Mouse (Mus musculus): ENCODE data around the gene Lrrc8d. TPM values are rescaled to one million over a fixed set of nuclear protein-coding genes. Genes with fewer than 3 reads are reported as not detected.

Gene Lrrc8d
- polyA plus RNA-seq, 1 experiment from 2014 or later: 8.9 TPM

- Histone ChIP-seq H3K4me1 (ENCODE audit: control insufficient read depth, insufficient read depth, low read length) (peaks cover 16% of the 10 kb centered on the region), H3K9me3 (ENCODE audit: control insufficient read depth, low read length) (no peaks in the 10 kb centered on the region), H3K4me3 (ENCODE audit: low read length) (no peak overlapping the region), H3K4me2 (ENCODE audit: low read depth, low read length) (no peak overlapping the region), H3K9ac (ENCODE audit: low read depth, low read length) (no peak overlapping the region), H3K27me3 (replicated peaks; ENCODE audit: control insufficient read depth, insufficient read depth, low read length) (no peaks in the 10 kb centered on the region), H3K27ac (ENCODE audit: low read length) (no peak overlapping the region), H3K36me3 (ENCODE audit: control insufficient read depth, insufficient read depth, low read length) (no peaks in the 10 kb centered on the region)
- ATAC-seq: no peak
- WGBS: 82% methylated on average over 5 of the region's 5 CpGs
These were observed 127.2 kb downstream of the Lrrc8d start for GRCm38 (mm10) chr5:105826916-105827510.

GRCm38 (mm10) chr5:105828050-105828449 is 128.3 kb downstream of the Lrrc8d start:
- H3K4me1 ChIP-seq (ENCODE audit: control insufficient read depth, insufficient read depth, low read length): peaks cover 16% of the 10 kb centered on the region
- 94% methylated on average over 3 of the region's 3 CpGs for WGBS
- H3K4me3 ChIP-seq (ENCODE audit: low read length): no peak overlapping the region
- no peak for ATAC-seq
- no peak overlapping the region for H3K27ac ChIP-seq (ENCODE audit: low read length)
- H3K9ac ChIP-seq (ENCODE audit: low read depth, low read length): no peak overlapping the region
- H3K27me3 ChIP-seq (replicated peaks; ENCODE audit: control insufficient read depth, insufficient read depth, low read length): no peaks in the 10 kb centered on the region
- no peak overlapping the region for H3K4me2 ChIP-seq (ENCODE audit: low read depth, low read length)
- H3K36me3 ChIP-seq (ENCODE audit: control insufficient read depth, insufficient read depth, low read length): no peaks in the 10 kb centered on the region
- H3K9me3 ChIP-seq (ENCODE audit: control insufficient read depth, low read length): no peaks in the 10 kb centered on the region

GRCm38 (mm10) chr5:105829008-105829586 is 129.3 kb downstream of the Lrrc8d start:
- no peaks in the 10 kb centered on the region for H3K27me3 ChIP-seq (replicated peaks; ENCODE audit: control insufficient read depth, insufficient read depth, low read length)
- 26% methylated on average over 7 of the region's 7 CpGs for WGBS
- no peaks in the 10 kb centered on the region for H3K9me3 ChIP-seq (ENCODE audit: control insufficient read depth, low read length)
- peaks cover 16% of the 10 kb centered on the region for H3K4me1 ChIP-seq (ENCODE audit: control insufficient read depth, insufficient read depth, low read length)
- H3K27ac ChIP-seq (ENCODE audit: low read length): no peak overlapping the region
- H3K4me2 ChIP-seq (ENCODE audit: low read depth, low read length): no peak overlapping the region
- ATAC-seq: peak; percentile 73
- no peak overlapping the region for H3K4me3 ChIP-seq (ENCODE audit: low read length)
- H3K36me3 ChIP-seq (ENCODE audit: control insufficient read depth, insufficient read depth, low read length): no peaks in the 10 kb centered on the region
- peak overlapping the region; percentile 27; the same call in 1 of the 2 replicates for H3K9ac ChIP-seq (ENCODE audit: low read depth, low read length)

- peaks cover 15% of the 10 kb centered on the region for H3K4me1 ChIP-seq (ENCODE audit: control insufficient read depth, insufficient read depth, low read length)
- no peak overlapping the region for H3K4me3 ChIP-seq (ENCODE audit: low read length)
- no peak overlapping the region for H3K27ac ChIP-seq (ENCODE audit: low read length)
- H3K9ac ChIP-seq (ENCODE audit: low read depth, low read length): no peak overlapping the region
- 61% methylated on average over 7 of the region's 7 CpGs for WGBS
- no peaks in the 10 kb centered on the region for H3K9me3 ChIP-seq (ENCODE audit: control insufficient read depth, low read length)
- no peak for ATAC-seq
- no peak overlapping the region for H3K4me2 ChIP-seq (ENCODE audit: low read depth, low read length)
- no peaks in the 10 kb centered on the region for H3K27me3 ChIP-seq (replicated peaks; ENCODE audit: control insufficient read depth, insufficient read depth, low read length)
- no peaks in the 10 kb centered on the region for H3K36me3 ChIP-seq (ENCODE audit: control insufficient read depth, insufficient read depth, low read length)
These were observed 132.4 kb downstream of the Lrrc8d start for GRCm38 (mm10) chr5:105832140-105832539.

GRCm38 (mm10) chr5:105833923-105834322 is 134.2 kb downstream of the Lrrc8d start:
- no peak overlapping the region for H3K4me2 ChIP-seq (ENCODE audit: low read depth, low read length)
- H3K4me1 ChIP-seq (ENCODE audit: control insufficient read depth, insufficient read depth, low read length): peaks cover 11% of the 10 kb centered on the region
- no peak overlapping the region for H3K27ac ChIP-seq (ENCODE audit: low read length)
- H3K4me3 ChIP-seq (ENCODE audit: low read length): no peak overlapping the region
- no peaks in the 10 kb centered on the region for H3K9me3 ChIP-seq (ENCODE audit: control insufficient read depth, low read length)
- 56% methylated on average over 3 of the region's 3 CpGs for WGBS
- H3K27me3 ChIP-seq (replicated peaks; ENCODE audit: control insufficient read depth, insufficient read depth, low read length): no peaks in the 10 kb centered on the region
- no peaks in the 10 kb centered on the region for H3K36me3 ChIP-seq (ENCODE audit: control insufficient read depth, insufficient read depth, low read length)
- H3K9ac ChIP-seq (ENCODE audit: low read depth, low read length): no peak overlapping the region
- ATAC-seq: no peak

GRCm38 (mm10) chr5:105836006-105836405 is 136.2 kb downstream of the Lrrc8d start:
- Histone ChIP-seq H3K4me2 (ENCODE audit: low read depth, low read length) (0 out of 2 replicates have a peak overlapping the region, but pooled peaks have one; percentile 6), H3K27me3 (replicated peaks; ENCODE audit: control insufficient read depth, insufficient read depth, low read length) (no peaks in the 10 kb centered on the region), H3K27ac (ENCODE audit: low read length) (no peak overlapping the region), H3K4me3 (ENCODE audit: low read length) (no peak overlapping the region), H3K36me3 (ENCODE audit: control insufficient read depth, insufficient read depth, low read length) (no peaks in the 10 kb centered on the region), H3K9me3 (ENCODE audit: control insufficient read depth, low read length) (no peaks in the 10 kb centered on the region), H3K9ac (ENCODE audit: low read depth, low read length) (no peak overlapping the region), H3K4me1 (ENCODE audit: control insufficient read depth, insufficient read depth, low read length) (peaks cover 6% of the 10 kb centered on the region)
- ATAC-seq: peak; percentile 90
- 53% methylated on average over 9 of the region's 9 CpGs for whole genome bisulfite sequencing

GRCm38 (mm10) chr5:105839740-105840310 is 140.1 kb downstream of the Lrrc8d start:
- H3K4me1 ChIP-seq (ENCODE audit: control insufficient read depth, insufficient read depth, low read length): peaks cover 6% of the 10 kb centered on the region

GRCm38 (mm10) chr5:105844044-105844753 is 144.4 kb downstream of the Lrrc8d start:
- Histone ChIP-seq H3K27me3 (replicated peaks; ENCODE audit: control insufficient read depth, insufficient read depth, low read length) (no peaks in the 10 kb centered on the region), H3K4me3 (ENCODE audit: low read length) (no peak overlapping the region), H3K9ac (ENCODE audit: low read depth, low read length) (no peak overlapping the region), H3K27ac (ENCODE audit: low read length) (no peak overlapping the region), H3K4me1 (ENCODE audit: control insufficient read depth, insufficient read depth, low read length) (no peaks in the 10 kb centered on the region), H3K36me3 (ENCODE audit: control insufficient read depth, insufficient read depth, low read length) (no peaks in the 10 kb centered on the region), H3K4me2 (ENCODE audit: low read depth, low read length) (no peak overlapping the region), H3K9me3 (ENCODE audit: control insufficient read depth, low read length) (no peaks in the 10 kb centered on the region)
- ATAC-seq: no peak
- WGBS: 82% methylated on average over 10 of the region's 10 CpGs

More at GRCm38 (mm10) chr5:105839740-105840310, 140.1 kb downstream of the Lrrc8d start:
- Histone ChIP-seq H3K9me3 (ENCODE audit: control insufficient read depth, low read length) (no peaks in the 10 kb centered on the region), H3K27me3 (replicated peaks; ENCODE audit: control insufficient read depth, insufficient read depth, low read length) (no peaks in the 10 kb centered on the region), H3K9ac (ENCODE audit: low read depth, low read length) (no peak overlapping the region), H3K27ac (ENCODE audit: low read length) (no peak overlapping the region), H3K4me2 (ENCODE audit: low read depth, low read length) (no peak overlapping the region), H3K36me3 (ENCODE audit: control insufficient read depth, insufficient read depth, low read length) (no peaks in the 10 kb centered on the region), H3K4me3 (ENCODE audit: low read length) (no peak overlapping the region)
- no peak for ATAC-seq
- 74% methylated on average over 13 of the region's 13 CpGs for WGBS

- Histone ChIP-seq H3K36me3 (ENCODE audit: control insufficient read depth, insufficient read depth, low read length) (no peaks in the 10 kb centered on the region), H3K4me2 (ENCODE audit: low read depth, low read length) (no peak overlapping the region), H3K4me3 (ENCODE audit: low read length) (no peak overlapping the region), H3K27ac (ENCODE audit: low read length) (no peak overlapping the region), H3K4me1 (ENCODE audit: control insufficient read depth, insufficient read depth, low read length) (0 out of 2 replicates have a peak, but pooled peaks cover 4% of the 10 kb centered on the region), H3K9ac (ENCODE audit: low read depth, low read length) (no peak overlapping the region), H3K27me3 (replicated peaks; ENCODE audit: control insufficient read depth, insufficient read depth, low read length) (no peaks in the 10 kb centered on the region), H3K9me3 (ENCODE audit: control insufficient read depth, low read length) (no peaks in the 10 kb centered on the region)
- WGBS: 88% methylated on average over 2 of the region's 2 CpGs
- ATAC-seq: no peak
These were observed 145.3 kb downstream of the Lrrc8d start for GRCm38 (mm10) chr5:105845041-105845440.
